Mouse (Mus musculus) MN1 (cell line): ENCODE data around the gene Rcan2.

ENCODE experiments used
- DNase-seq: peaks from one replicate; pipeline ENCODE4 v3.0.0-alpha.2; 2016; ENCODE audit warnings: low spot score

The Rcan2 gene

GRCm38 (mm10) chr17:43801077-43801476 lies at the start of gene Rcan2:
TSS of gene Rcan2 (plus strand) at chr17:43801351.
- DNase-seq = no peak

GRCm38 (mm10) chr17:43752811-43753210 lies 48.3 kb upstream of the Rcan2 start:
- DNase-seq = no peak

GRCm38 (mm10) chr17:43754687-43755086 lies 46.5 kb upstream of the Rcan2 start:
- no peak for DNase-seq

- no peak for DNase-seq
Measured at GRCm38 (mm10) chr17:43758607-43759259, 42.4 kb upstream of the Rcan2 start.

- DNase-seq = no peak
Measured at GRCm38 (mm10) chr17:43784531-43784930, 16.6 kb upstream of the Rcan2 start.

GRCm38 (mm10) chr17:43788222-43788621 lies 12.9 kb upstream of the Rcan2 start:
- DNase-seq = no peak

- DNase-seq = no peak
Measured at GRCm38 (mm10) chr17:43789376-43789775, 11.8 kb upstream of the Rcan2 start.

GRCm38 (mm10) chr17:43791751-43792150 lies 9.4 kb upstream of the Rcan2 start:
- no peak for DNase-seq

GRCm38 (mm10) chr17:43794731-43795280 lies 6.3 kb upstream of the Rcan2 start:
- DNase-seq = no peak

GRCm38 (mm10) chr17:43801595-43802373 lies 633 bp downstream of the Rcan2 start:
- DNase-seq = no peak

GRCm38 (mm10) chr17:43802414-43802813 lies 1.3 kb downstream of the Rcan2 start:
- no peak for DNase-seq

- DNase-seq = no peak
Measured at GRCm38 (mm10) chr17:43803111-43803510, 2.0 kb downstream of the Rcan2 start.

- DNase-seq = no peak
Measured at GRCm38 (mm10) chr17:43803764-43804163, 2.6 kb downstream of the Rcan2 start.

- DNase-seq = no peak
Measured at GRCm38 (mm10) chr17:43806841-43807240, 5.7 kb downstream of the Rcan2 start.

GRCm38 (mm10) chr17:43811453-43811852 lies 10.3 kb downstream of the Rcan2 start:
- no peak for DNase-seq

GRCm38 (mm10) chr17:43815376-43815775 lies 14.2 kb downstream of the Rcan2 start:
- DNase-seq = no peak

GRCm38 (mm10) chr17:43816480-43816879 lies 15.3 kb downstream of the Rcan2 start:
- no peak for DNase-seq

- DNase-seq = no peak
Measured at GRCm38 (mm10) chr17:43817171-43817570, 16.0 kb downstream of the Rcan2 start.

GRCm38 (mm10) chr17:43818390-43818789 lies 17.2 kb downstream of the Rcan2 start:
- DNase-seq = no peak

- no peak for DNase-seq
Measured at GRCm38 (mm10) chr17:43820904-43821303, 19.8 kb downstream of the Rcan2 start.

GRCm38 (mm10) chr17:43822207-43822606 lies 21.1 kb downstream of the Rcan2 start:
- no peak for DNase-seq

GRCm38 (mm10) chr17:43822630-43823029 lies 21.5 kb downstream of the Rcan2 start:
- no peak for DNase-seq

GRCm38 (mm10) chr17:43824781-43825410 lies 23.7 kb downstream of the Rcan2 start:
- DNase-seq = no peak
